8 mouse cellular contexts compared by ENCODE assay signal in genomic region chr17:27071630-27072029, GRCm38 (mm10). TPM values are rescaled to one million over a fixed set of nuclear protein-coding genes. Genes with fewer than 3 reads are reported as not detected.
DNase-seq lines count a peak whose midpoint lies in the region; ATAC-seq and TF ChIP-seq lines count a peak whose summit lies in the region.
"Had no signal": no experiment of that assay in that cellular context is flagged by ENCODE, and none has a peak within 500 bp of the region (broad histone marks: within the 10 kb centered on the region; RNA-seq: fewer than 3 reads in every experiment).

No protein-coding gene starts in this region.

- no peak for TF ChIP-seq EP300 in ES-Bruce4 (IDR thresholded peaks at IDR 0.05; ENCODE audit: insufficient read depth, low read depth, low read length)
- TF ChIP-seq EP300 in liver, postnatal 0 days (IDR thresholded peaks at IDR 0.05; ENCODE audit: low read depth), result no peak

- WGBS in liver, postnatal 0 days (ENCODE audit: insufficient replicate concordance), result 44% methylated on average over 6 of the region's 6 CpGs

- H3K9ac ChIP-seq in ES-Bruce4 (ENCODE audit: low read depth, poor library complexity, severe bottlenecking), result no peak overlapping the region
- no peak overlapping the region for H3K9ac ChIP-seq in liver, postnatal 0 days (replicated peaks)
- H3K9ac ChIP-seq: limb, embryonic 12.5 days had no signal

- H3K4me2 ChIP-seq in liver, postnatal 0 days (ENCODE audit: low read depth, low read length), result no peak overlapping the region
- H3K4me2 ChIP-seq: limb, embryonic 12.5 days had no signal

- H3K27ac ChIP-seq in ES-Bruce4 (ENCODE audit: insufficient read depth, low read length), result no peak overlapping the region
- no peak overlapping the region for H3K27ac ChIP-seq in liver, postnatal 0 days (ENCODE audit: low read depth)
- H3K27ac ChIP-seq: limb, embryonic 12.5 days had no signal

- ATAC-seq in liver, postnatal 0 days, result no peak

- peaks cover 4% of the 10 kb centered on the region for H3K4me1 ChIP-seq in ES-Bruce4 (ENCODE audit: control insufficient read depth, insufficient read depth, low read length)
- H3K4me1 ChIP-seq in liver, postnatal 0 days (ENCODE audit: insufficient read depth), result no peaks in the 10 kb centered on the region

- no peaks in the 10 kb centered on the region for H3K36me3 ChIP-seq in ES-Bruce4 (ENCODE audit: control insufficient read depth, insufficient read depth, low read length, poor library complexity, severe bottlenecking)
- no peaks in the 10 kb centered on the region for H3K36me3 ChIP-seq in liver, postnatal 0 days (replicated peaks; ENCODE audit: insufficient read depth, low read length)
- H3K36me3 ChIP-seq: limb, embryonic 12.5 days had no signal

- no peaks in the 10 kb centered on the region for H3K9me3 ChIP-seq in ES-Bruce4 (replicated peaks; ENCODE audit: control insufficient read depth, insufficient read depth, low read length, poor library complexity, severe bottlenecking)
- no peaks in the 10 kb centered on the region for H3K9me3 ChIP-seq in liver, postnatal 0 days (ENCODE audit: low read length)
- H3K9me3 ChIP-seq: limb, embryonic 12.5 days had no signal

- DNase-seq in layer of hippocampus, postnatal 10 days (ENCODE audit: low spot score in 2 of 2), result peak; percentile 47 to 53
- no peak for DNase-seq in layer of hippocampus, adult 9-10 months (ENCODE audit: low spot score)
- DNase-seq in adrenal gland, postnatal 36 days, result peak; percentile 58 to 79
- DNase-seq in liver, postnatal 0 days, result peak; percentile 66
- DNase-seq in right cerebral cortex, adult 18-20 months, result no peak
- no peak for DNase-seq in yolk sac, embryonic 10.5 days (ENCODE audit: low spot score)

- no peak overlapping the region for H3K4me3 ChIP-seq in ES-Bruce4 (ENCODE audit: low read depth, low read length)
- no peak overlapping the region for H3K4me3 ChIP-seq in liver, postnatal 0 days (ENCODE audit: low read depth, low read length)
- H3K4me3 ChIP-seq: limb, embryonic 12.5 days had no signal

- H3K27me3 ChIP-seq in ES-Bruce4 (ENCODE audit: control insufficient read depth, insufficient read depth, low read length, poor library complexity, severe bottlenecking), result no peaks in the 10 kb centered on the region
- H3K27me3 ChIP-seq in liver, postnatal 0 days (ENCODE audit: insufficient read depth, low read length), result no peaks in the 10 kb centered on the region
- H3K27me3 ChIP-seq: limb, embryonic 12.5 days had no signal

- peak; percentile 65 for TF ChIP-seq CTCF in ES-Bruce4 (IDR thresholded peaks at IDR 0.05; ENCODE audit: low read depth, low read length)
- TF ChIP-seq CTCF in liver, postnatal 0 days (IDR thresholded peaks at IDR 0.05; ENCODE audit: low read depth), result peak; percentile 70

- TF ChIP-seq POLR2A in ES-Bruce4 (IDR thresholded peaks at IDR 0.05; ENCODE audit: insufficient read depth, low read length), result no peak

RNA-seq across cellular contexts. Expression of gene Itpr3, which starts 14.5 kb away (rescaled TPM):
- 1 to 10 TPM; 2.4 to 2.9 TPM for total RNA-seq in layer of hippocampus, postnatal 10 days (2021)
- polyA plus RNA-seq in ES-Bruce4 (2011; ENCODE audit: insufficient read depth, insufficient read length, low read depth, missing spikeins), result 17.2 and 21.9 TPM in 2 replicates
- total RNA-seq in adrenal gland, postnatal 36 days (2021), result 1 to 10 TPM; 5.9 to 6.3 TPM
- polyA plus RNA-seq in liver, postnatal 0 days (2015; fragmentation: Nextera tagmentation; extraction: Ambion mirVana), result 0.36 and 0.45 TPM in 2 replicates

RNA-seq across cellular contexts. Expression of gene Bak1, which starts 42.8 kb away (rescaled TPM):
- total RNA-seq in layer of hippocampus, postnatal 10 days (2021), result 10 to 100 TPM; 29.3 to 33.2 TPM
- polyA plus RNA-seq in ES-Bruce4 (2011; ENCODE audit: insufficient read depth, insufficient read length, low read depth, missing spikeins), result 66.6 and 78.1 TPM in 2 replicates
- total RNA-seq in adrenal gland, postnatal 36 days (2021), result 10 to 100 TPM; 29.3 to 42.4 TPM
- polyA plus RNA-seq in liver, postnatal 0 days (2015; fragmentation: Nextera tagmentation; extraction: Ambion mirVana), result 2.7 and 2.9 TPM in 2 replicates

Comparison
In these comparisons a context has a peak if more than half of its experiments do, and no peak if none do; other contexts are left out.
1. DNase-seq: peak in layer of hippocampus, postnatal 10 days (2 of 2), adrenal gland, postnatal 36 days (2 of 2) and liver, postnatal 0 days (single experiment); none in layer of hippocampus, adult 9-10 months (single experiment), right cerebral cortex, adult 18-20 months (single experiment) and yolk sac, embryonic 10.5 days (single experiment).